Mouse (Mus musculus) kidney, postnatal 4 days (tissue): ENCODE results near the gene Haao.
"Not testable (repeated sequence)": the region's sequence is repeated elsewhere in the genome, so short reads cannot be mapped to it uniquely, and the experiment has no call there.

Experiments used
- DNase-seq, 2 experiments: peaks; one replicate each; pipeline ENCODE4 v3.0.0; 2021; ENCODE audit warnings: mixed read lengths in 2 of 2

Gene Haao

DNA sequence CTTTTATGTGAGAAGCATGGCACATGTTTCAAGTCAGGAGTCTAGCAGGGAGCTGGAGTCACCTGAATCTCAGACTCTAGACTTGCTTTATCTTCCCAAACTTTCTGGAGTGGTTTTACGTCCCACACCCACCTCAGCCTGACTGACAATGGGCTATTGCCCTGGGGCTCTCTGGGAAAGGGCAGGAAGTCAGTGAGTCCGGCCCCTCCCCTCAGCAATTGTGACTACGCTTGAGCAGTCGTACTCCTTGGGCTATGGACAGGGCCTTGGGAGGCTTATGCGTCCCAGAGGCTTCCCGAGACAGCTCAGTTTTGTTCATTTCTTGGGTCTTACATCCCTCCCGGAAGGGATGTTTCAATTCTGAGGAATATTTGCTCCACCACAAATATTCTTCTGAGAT lies 17.6 kb upstream of the Haao start:
- DNase-seq, result no peak

DNA sequence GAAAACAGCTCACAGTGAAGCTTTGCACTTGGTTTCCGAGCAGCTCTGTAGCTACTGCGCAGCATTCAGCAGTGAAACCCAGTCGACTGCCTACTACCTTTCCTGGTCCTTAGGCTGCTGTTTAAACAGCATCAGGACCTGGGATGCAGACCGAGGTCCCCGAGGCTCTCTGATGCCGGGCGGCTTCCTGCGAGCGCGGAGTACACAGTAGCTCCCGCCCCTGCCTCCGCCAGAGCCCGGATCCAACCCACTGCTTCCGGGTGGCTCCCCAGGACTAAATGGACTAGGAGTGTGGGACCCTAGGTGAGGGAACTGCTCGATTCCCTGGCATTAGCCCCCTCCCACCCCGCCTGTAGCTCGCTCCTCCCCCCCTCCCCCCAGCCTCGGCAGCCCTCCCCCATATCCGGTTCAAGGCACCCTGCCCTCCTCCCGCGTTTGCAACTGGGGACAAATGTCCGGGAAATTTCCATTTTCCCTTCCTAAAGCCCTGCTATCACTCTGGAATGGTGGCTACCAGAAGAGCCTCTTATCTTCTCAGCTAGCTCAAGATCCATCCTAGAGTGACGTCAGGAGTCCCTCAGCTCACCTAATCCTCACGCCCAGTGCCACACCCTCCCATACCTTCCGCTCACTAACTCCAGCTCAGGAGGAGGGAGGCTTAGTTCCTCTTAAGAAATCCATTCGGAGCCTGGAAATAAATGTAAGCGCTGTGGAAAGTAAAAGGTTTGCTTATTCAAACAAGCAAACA lies 14.5 kb upstream of the Haao start:
- peak; percentile 74 to 82 for DNase-seq

DNA sequence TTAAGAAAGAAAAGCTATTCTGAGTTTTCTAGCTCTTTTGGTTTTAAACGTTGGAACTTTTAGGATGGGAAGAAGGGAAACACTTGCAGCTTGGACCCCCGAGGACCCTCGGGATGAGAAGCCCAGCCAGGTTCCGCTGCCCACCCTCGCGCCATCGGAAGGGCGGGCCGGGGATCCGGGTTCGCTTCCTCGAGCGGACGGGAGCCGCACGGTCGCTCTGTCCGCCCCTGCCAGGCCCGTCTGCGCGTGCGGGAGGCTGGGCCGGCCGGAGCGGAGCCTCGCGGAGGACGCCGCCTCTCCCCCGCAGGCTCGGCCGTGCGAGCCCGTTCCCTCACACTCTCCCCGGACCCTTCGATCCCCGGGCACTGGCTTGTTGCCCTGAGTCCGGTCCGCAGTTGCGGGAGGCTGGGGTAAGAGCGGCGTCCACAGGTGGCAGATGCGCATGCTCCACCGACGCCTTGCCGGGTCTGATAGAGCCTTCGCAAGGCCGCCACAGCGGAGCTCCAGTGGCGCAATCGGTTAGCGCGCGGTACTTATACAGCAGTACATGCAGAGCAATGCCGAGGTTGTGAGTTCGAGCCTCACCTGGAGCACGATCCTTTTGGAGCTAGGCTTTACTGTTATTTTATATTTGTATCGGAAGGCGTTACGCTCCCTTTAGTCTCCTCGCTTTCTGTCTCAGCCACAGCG lies 13.8 kb upstream of the Haao start:
- DNase-seq, result peak; percentile 97

DNA sequence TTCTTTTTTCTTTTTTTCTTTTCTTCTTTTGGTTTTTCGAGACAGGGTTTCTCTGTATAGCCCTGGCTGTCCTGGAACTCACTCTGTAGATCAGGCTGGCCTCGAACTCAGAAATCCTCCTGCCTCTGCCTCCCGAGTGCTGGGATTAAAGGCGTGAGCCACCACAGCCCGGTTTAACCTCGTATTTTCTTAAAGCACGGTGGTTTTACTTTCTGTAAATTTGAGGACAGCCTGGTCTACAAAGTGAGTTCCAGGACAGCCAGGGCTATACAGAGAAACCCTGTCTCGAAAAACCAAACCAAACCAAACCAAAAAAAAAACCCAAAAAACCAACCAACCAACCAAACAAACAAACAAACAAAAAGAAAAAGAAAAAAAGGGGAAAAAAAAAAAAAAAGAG lies 13.2 kb upstream of the Haao start:
- DNase-seq, result not testable (repeated sequence)

DNA sequence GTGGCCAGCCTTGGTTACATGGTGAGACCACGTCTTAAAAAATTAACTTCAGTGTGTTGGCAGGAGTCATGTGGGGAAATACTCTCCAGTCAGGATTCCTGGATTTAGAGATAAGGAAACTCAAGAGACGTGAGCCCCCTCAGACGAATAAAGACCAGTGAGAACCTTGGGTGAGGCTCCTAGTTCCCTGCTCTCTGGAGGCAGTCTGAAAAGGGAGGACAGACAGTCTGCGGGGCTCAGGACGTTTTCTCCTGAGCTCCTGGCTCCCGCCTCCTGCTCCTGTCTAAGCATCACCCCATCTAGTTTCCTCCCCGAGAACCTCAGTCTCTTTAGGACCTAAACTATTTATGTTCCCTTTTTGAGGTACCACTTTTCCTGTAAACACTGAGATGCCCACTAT lies 12.5 kb upstream of the Haao start:
- no peak for DNase-seq

DNA sequence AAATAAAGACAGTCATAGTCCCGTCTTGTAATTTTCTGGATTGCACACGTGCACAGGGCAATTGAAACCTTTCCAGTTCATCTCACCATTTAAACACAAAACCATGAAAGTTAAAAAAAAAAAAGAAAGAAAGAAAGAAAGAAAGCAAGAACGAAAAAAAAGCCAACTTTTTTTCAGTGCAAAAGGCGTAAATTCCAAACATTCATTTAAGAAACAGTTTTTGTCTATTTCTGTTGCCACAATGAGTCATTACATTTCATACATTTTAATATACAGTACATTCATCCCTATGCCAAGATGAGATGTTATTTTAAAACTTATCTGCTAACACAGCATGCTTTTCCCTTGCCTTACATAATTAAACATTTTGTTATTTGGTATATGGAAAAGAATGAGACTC lies 11.9 kb upstream of the Haao start:
- no peak for DNase-seq

DNA sequence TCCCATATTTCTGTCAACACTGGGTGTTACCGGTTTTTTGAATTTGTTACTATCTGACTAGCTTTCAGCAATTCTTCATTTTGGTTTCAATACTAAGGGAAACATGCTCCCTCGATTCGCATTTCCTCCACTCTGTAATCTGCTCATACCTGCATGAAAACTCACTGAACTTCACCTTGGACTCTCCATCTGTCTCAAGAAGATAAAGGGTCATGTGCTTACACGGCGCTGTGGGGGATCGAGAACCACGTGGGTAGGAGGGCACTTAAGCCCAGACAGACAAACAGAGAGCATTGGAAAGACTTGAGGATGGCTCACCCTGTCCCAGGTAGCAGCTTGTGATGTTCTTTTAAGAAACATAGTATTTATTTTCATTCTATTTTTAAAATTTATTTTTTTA lies 10.7 kb upstream of the Haao start:
- no peak for DNase-seq

DNA sequence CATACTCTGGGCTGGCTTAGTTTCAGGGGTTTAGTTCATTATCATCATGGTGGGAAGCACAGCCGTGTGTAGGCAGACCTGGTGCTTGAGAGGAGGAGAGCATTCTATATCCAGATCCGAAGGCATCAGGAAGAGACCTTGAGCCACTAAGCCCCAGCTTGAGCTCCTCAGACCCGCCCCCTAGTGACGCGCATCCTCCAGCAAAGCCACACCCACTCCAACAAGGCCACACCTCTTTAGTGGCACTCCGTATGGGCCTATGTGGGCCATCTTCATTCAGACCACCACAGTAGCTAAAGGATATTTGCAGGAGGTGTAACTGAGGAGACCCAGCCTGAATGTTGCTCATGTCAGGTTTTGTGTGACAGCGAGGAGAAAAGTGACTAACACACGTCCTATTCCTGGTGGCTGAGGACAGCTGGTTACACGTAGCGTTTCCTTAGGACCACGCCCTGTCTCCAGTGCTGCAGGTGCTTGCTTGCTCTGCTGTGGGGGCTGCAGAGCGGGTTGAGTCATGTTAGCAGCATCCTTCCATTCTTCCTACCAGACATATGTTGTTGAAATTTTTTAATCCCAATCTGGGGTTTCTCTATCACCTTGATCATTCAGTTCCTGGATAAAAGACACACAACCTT lies 6.6 kb upstream of the Haao start:
- peak; percentile 64 to 74 for DNase-seq

DNA sequence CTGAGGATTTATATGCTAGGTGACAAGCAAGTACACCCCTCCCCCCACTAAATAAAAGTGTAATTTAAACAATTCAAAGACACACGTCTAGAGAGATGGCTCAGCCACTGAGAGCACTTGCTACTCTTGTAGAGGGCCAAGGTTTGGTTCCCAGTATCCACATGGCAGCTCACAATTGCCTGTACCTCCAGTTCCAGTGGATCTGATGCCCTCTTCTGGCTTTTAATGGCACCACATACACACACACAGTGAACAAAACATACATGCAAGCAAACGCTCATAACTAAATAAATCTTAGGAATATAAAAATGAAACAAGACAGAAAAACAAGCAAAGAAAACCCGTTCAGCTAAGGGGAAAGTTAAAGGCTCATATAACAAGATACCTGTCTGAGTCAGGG lies 6.1 kb upstream of the Haao start:
- no peak for DNase-seq

DNA sequence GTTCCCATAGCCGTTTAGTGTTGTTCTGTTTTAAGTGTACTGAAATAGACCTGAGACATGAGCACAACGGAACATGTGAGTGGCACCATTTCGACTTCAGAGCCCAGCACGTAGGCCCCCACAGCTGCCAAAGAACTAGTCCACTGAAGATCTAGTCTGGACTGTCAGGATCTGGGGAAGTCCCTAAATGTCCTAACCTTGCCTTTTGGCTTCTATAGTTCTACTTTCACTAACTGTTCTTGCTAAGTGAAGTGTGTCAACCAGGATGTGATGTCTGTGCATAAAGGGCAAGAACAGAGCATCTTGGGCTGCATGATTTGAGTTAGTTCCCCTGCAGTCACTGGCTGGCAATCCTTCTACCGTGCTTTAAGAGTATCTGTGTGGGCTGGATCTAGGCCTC lies 3.1 kb upstream of the Haao start:
- no peak for DNase-seq

DNA sequence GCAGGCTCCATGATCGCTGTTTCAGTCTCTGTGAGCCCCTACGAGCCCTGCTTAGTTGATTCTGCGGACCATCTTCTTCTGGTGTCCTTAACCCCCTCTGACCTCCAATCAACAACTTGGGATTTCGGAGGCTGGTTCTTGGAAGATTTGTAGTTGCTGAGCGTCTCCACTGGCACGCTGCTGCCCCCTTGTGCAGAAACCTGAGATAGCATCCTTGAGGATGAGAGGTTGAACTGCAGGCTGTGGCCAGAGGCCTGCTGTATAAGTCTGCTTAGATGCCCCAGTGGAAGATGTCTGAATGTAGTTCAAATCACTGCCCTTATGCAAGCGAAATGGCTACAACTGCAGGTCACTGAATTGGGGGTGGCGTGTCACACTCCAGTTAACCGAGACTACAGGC lies 2.7 kb upstream of the Haao start:
- peak; percentile 95 to 97 for DNase-seq

DNA sequence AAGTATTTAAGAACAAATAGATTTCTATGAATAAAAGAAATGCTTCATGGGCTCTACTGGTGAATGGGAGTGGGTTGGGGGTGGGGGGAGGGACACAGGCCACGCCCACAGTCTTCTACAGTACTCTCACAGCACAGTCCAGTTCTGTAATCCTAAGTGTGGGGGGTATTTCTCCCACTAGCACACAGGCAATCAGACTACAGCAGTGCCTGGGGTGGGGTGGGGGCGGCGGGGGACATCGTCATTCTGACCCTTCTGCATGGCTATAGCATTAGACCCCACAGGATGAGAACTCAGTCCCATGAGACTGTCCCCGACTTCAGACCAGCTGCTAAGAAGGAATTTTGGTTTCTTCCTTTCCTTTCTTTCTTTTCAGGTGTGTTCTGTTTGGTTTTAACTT lies 2.0 kb upstream of the Haao start:
- no peak for DNase-seq

DNA sequence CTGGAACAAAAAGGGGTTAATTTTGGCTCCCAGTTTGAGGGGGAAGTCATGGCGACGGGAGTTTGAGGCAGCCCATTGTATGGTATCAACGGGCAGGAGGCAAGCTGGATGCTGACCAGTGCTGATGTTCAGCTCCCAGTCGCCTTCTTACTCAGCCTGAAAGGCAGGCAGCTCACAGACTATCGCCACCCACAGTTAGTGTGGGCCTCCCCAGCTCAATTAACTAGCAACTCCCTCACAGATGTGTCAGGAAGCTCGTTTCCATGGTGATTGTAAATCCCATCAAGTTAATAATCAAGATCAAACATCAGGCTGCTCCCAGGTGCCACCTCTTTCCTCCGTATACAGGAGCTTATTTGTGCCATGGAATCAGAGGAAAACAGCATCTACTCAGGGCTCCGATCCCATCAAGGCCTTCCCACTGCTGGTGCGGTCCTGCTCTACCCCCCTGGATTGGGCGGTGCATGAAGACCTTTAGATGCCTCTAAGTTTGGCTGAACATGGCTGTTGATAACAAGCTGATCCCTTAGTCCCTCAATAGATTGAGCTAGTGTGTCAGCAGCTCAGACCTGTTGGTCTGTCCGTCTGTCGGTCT lies 1.4 kb upstream of the Haao start:
- DNase-seq, result no peak

DNA sequence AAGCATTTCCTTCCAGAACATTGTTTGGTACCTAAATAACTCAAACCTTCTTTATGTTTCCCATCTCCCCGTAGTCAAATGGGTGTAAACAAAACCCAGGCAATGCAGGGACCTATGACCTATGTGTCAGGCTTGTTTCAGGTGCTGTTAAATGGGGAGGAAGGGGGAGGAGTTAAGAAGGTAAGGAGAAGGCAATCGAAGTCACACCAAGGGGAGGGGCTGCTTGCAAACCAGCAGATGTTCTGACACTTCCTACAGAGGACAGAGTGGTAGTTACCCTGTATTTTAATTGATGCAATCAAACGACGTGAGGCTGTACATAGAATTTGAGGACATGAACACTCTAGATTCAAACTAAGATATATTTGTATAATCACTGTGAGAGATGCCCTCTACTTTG lies 719 bp upstream of the Haao start:
- no peak for DNase-seq

DNA sequence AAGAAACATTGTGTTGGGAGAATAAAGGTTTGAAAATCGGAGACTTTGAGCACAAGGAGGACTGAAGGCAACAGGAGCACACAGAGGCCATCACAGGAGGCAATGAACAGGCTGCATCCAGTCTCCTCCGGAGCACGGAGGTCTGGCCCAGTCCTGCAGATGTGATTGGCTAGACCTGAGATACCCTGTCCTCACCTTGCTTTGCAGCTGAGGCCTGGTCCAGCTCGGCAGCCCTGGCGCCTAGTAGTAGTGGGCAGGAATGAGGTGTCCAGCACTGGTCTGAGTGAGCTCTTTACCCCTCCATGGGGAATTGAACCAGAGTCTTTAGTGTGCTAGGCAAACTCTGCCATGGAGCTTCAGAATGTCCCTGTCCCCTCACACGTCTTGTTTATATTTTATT lies 663 bp downstream of the Haao start:
- no peak for DNase-seq

DNA sequence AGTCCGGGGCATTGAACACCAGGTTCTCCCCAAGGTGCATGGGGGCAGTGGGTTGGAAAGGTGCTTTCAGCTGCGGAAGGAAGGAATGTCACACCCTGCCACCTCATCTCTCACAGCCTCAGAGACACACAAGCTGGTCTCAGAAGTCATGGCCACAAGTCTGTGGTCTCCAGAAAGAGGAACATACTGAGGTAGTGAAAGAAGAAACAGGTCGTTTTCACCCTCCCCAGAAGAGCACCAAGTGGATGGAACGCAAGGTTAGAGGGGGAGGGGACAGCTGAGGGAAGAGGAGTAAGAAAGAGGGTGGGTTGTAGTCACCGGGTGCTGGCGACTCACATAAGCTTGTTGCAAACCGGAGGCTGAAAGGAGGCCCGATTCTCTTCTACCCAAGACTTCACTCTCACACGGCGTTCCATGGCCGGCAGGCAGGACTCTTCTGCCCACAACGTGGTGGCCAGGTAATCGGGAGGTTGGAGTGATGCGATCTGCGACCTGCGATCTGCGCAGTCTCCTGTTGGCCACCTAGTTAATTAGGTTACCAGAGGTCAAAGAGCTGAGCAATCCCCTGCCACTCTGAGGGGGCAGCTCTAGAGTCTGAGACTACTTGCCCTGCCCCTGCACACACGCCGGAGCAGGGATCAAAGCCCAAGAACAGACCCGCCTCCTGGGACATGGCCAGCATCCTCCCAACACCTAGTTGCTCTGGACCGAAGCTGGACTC lies 1.3 kb downstream of the Haao start:
- peak in 1 of 2 experiments; percentile 54 for DNase-seq

DNA sequence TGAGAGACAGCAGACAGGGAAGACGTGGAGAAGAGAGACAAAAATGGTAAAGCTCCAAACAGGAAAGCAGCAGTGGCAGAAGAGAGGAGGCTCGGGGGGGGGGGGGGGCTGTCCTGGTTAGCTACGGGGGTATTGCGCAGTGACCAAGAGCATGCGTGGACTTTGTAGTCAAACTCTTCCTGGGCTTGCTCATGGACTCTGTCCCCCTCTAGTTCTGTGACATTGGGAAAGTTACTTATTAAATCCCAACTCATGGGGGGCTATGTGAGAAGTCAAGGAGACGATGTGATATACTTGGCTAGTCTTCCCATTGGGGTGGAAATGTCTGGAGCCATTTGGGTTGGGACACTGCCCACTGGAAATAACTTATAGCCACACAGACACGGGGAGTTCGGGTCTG lies 2.2 kb downstream of the Haao start:
- no peak for DNase-seq

DNA sequence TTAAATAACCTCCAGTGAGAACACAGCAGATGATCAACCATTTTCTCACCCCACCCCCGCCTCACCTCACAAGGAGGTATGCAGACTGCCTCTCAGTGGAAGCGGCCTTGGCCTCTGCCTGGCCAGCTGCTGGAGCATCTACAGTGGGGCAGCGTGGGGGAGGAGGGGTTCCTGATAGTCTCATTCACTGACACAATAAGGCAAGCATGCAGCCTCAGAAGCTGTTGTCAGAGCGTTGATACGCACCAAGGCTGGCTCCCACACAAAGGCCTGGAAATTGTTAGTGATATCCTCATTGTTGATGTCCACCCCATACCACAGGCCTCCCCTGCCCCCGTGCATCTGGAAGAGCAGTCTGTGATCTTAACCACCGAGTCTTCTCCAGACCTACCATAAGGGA lies 4.0 kb downstream of the Haao start:
- DNase-seq, result peak; percentile 41 to 68

DNA sequence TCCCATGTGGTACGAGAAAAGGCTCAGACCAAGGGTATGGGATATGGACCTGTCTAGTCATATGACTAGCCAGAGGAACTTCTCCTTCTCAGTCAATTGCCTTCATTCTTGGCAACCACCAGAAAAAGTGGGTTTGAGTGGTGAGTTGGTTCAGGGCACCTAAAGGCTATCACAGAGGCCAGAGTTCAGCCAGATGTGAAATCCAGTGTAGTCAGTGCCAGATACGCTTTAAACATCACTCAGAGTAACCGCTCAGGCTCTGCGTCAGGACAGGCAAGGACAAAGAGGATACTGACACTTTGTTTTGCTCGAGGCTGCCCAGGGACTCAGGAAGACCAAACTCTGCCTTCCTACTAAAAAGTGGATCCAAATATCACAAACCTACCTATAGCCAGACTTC lies 6.8 kb downstream of the Haao start:
- no peak for DNase-seq

DNA sequence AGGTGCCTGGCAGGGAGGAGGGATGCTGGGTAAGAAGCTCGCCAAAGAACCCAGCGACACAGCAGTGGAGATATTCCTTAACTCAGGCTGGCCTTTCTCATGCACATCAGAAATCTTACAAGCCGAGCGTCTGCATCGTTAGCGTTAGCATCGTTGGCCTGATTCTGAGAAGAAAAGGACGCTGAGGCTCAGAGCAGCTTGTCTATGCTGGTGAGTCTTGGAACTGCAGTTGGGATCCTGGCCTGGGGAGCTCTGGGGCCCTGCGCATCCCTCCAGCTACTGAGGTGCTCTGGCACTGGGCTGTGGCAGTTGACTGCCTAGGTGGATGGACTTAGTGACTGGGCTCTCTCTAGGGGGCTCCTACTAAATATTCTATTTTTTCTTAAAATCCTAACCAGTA lies 8.6 kb downstream of the Haao start:
- DNase-seq, result no peak

DNA sequence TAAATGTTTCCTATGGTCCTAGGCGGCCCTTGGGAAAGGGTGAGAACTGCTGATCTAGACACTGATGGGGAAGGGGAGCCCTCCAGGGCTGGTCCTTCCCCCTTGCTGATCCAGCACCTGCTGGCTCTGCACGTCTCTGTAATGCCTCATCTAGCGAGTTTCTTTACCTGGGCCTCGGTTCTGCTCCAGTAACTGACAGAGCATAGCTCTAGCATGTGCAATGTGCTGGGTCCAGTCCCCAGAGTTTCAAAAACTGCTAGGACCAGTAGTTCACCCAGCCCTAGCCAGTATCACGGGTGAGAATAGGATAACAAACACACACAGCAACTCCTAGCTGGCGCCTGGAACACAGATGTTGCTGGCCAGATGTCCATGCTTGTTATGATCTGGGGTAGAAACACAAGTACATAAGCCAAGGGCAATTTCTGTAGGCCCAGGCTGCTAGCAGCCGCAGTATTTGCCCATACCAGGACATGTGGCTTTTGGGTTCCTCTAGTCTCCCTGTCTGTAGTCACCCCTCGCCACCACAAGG lies 10.0 kb downstream of the Haao start:
- no peak for DNase-seq

DNA sequence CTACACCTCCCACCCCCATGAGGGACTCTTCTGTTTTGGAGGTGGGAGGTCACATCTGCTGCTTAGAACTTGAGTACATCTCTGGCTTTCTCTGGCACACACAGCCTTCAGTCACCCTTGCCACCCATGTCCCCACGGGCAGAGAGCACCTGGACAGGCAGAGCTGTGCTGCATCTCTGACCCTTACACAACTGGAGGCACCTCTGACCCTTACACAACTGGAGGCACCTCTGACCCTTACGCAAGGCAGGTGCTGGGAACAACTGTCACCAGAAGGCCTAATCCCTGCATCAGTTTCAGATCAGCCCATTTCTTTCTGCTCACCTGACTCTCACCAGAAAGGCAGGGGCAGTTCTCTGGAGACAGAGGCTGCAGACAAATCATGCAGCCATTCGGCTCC lies 11.7 kb downstream of the Haao start:
- no peak for DNase-seq

DNA sequence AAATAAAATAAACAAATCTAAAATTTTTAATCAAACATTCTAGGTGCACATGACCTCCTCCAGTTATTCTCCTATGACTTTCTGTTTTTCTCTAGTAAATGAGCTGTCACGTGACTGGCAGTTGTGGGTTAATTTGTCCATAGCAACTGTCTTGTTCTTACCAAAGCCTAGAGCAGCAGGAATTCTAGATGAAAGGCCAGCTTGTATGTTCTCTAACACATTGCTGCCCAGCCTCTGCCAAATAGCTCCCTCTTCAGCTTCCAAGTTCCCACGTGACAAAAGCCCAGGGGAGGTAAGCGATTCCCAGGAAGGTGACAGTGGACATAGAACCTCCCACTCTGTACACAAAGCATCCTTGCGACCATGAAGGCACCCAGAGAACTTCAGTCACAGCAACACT lies 13.6 kb downstream of the Haao start:
- no peak for DNase-seq
